Mouse (Mus musculus): ENCODE data around the gene Ntn4. TPM values are rescaled to one million over a fixed set of nuclear protein-coding genes. Genes with fewer than 3 reads are reported as not detected.

Ntn4 gene
- polyA plus RNA-seq, 1 experiment = 6.2 TPM

- Histone ChIP-seq H3K27ac (ENCODE audit: insufficient read depth, low read length) (no peak overlapping the region), H3K4me3 (ENCODE audit: extremely low read depth, insufficient read depth, insufficient read length) (no peak overlapping the region), H3K36me3 (ENCODE audit: control insufficient read depth, insufficient read depth, low read length) (no peaks in the 10 kb centered on the region), H3K4me1 (ENCODE audit: control insufficient read depth, insufficient read depth, insufficient read length) (no peaks in the 10 kb centered on the region), H3K27me3 (ENCODE audit: control insufficient read depth, insufficient read depth, low read length) (no peaks in the 10 kb centered on the region)
- 83% methylated on average over 9 of the region's 9 CpGs for WGBS
- TF ChIP-seq CTCF (IDR thresholded peaks at IDR 0.05; ENCODE audit: extremely low read depth, insufficient read depth, insufficient read length, insufficient replicate concordance) = no peak
- TF ChIP-seq POLR2A (IDR thresholded peaks at IDR 0.05; ENCODE audit: low read depth, low read length) = no peak
- no peak for DNase-seq (ENCODE audit: low read depth in 1 of 2, low spot score in 2 of 2)
Observed at GRCm38 (mm10) chr10:93623725-93624124, 16.8 kb upstream of the Ntn4 start.

- Histone ChIP-seq H3K27me3 (ENCODE audit: control insufficient read depth, insufficient read depth, low read length) (no peaks in the 10 kb centered on the region), H3K36me3 (ENCODE audit: control insufficient read depth, insufficient read depth, low read length) (no peaks in the 10 kb centered on the region), H3K27ac (ENCODE audit: insufficient read depth, low read length) (no peak overlapping the region), H3K4me3 (ENCODE audit: extremely low read depth, insufficient read depth, insufficient read length) (no peak overlapping the region), H3K4me1 (ENCODE audit: control insufficient read depth, insufficient read depth, insufficient read length) (no peaks in the 10 kb centered on the region)
- WGBS = 87% methylated on average over 10 of the region's 10 CpGs
- DNase-seq (ENCODE audit: low read depth in 1 of 2, low spot score in 2 of 2) = no peak
- TF ChIP-seq CTCF (IDR thresholded peaks at IDR 0.05; ENCODE audit: extremely low read depth, insufficient read depth, insufficient read length, insufficient replicate concordance) (no peak), POLR2A (IDR thresholded peaks at IDR 0.05; ENCODE audit: low read depth, low read length) (no peak)
Observed at GRCm38 (mm10) chr10:93624151-93624550, 16.3 kb upstream of the Ntn4 start.

GRCm38 (mm10) chr10:93630310-93630709, 10.2 kb upstream of the Ntn4 start:
- 91% methylated on average over 5 of the region's 5 CpGs for WGBS
- no peaks in the 10 kb centered on the region for H3K4me1 ChIP-seq (ENCODE audit: control insufficient read depth, insufficient read depth, insufficient read length)
- H3K27ac ChIP-seq (ENCODE audit: insufficient read depth, low read length) = no peak overlapping the region
- DNase-seq (ENCODE audit: low read depth in 1 of 2, low spot score in 2 of 2) = no peak
- H3K4me3 ChIP-seq (ENCODE audit: extremely low read depth, insufficient read depth, insufficient read length) = no peak overlapping the region
- no peaks in the 10 kb centered on the region for H3K27me3 ChIP-seq (ENCODE audit: control insufficient read depth, insufficient read depth, low read length)
- TF ChIP-seq POLR2A (IDR thresholded peaks at IDR 0.05; ENCODE audit: low read depth, low read length) (no peak), CTCF (IDR thresholded peaks at IDR 0.05; ENCODE audit: extremely low read depth, insufficient read depth, insufficient read length, insufficient replicate concordance) (no peak)
- no peaks in the 10 kb centered on the region for H3K36me3 ChIP-seq (ENCODE audit: control insufficient read depth, insufficient read depth, low read length)

- WGBS = 77% methylated on average over 4 of the region's 4 CpGs
Observed at GRCm38 (mm10) chr10:93632086-93632485, 8.4 kb upstream of the Ntn4 start.

GRCm38 (mm10) chr10:93633563-93633962, 6.9 kb upstream of the Ntn4 start:
- Histone ChIP-seq H3K27ac (ENCODE audit: insufficient read depth, low read length) (no peak overlapping the region), H3K4me1 (ENCODE audit: control insufficient read depth, insufficient read depth, insufficient read length) (no peaks in the 10 kb centered on the region), H3K4me3 (ENCODE audit: extremely low read depth, insufficient read depth, insufficient read length) (no peak overlapping the region), H3K27me3 (ENCODE audit: control insufficient read depth, insufficient read depth, low read length) (no peaks in the 10 kb centered on the region), H3K36me3 (ENCODE audit: control insufficient read depth, insufficient read depth, low read length) (no peaks in the 10 kb centered on the region)
- TF ChIP-seq CTCF (IDR thresholded peaks at IDR 0.05; ENCODE audit: extremely low read depth, insufficient read depth, insufficient read length, insufficient replicate concordance) (no peak), POLR2A (IDR thresholded peaks at IDR 0.05; ENCODE audit: low read depth, low read length) (no peak)
- WGBS = 87% methylated on average over 5 of the region's 5 CpGs
- no peak for DNase-seq (ENCODE audit: low read depth in 1 of 2, low spot score in 2 of 2)

More at GRCm38 (mm10) chr10:93632086-93632485, 8.4 kb upstream of the Ntn4 start:
- Histone ChIP-seq H3K27ac (ENCODE audit: insufficient read depth, low read length) (no peak overlapping the region), H3K27me3 (ENCODE audit: control insufficient read depth, insufficient read depth, low read length) (no peaks in the 10 kb centered on the region), H3K36me3 (ENCODE audit: control insufficient read depth, insufficient read depth, low read length) (no peaks in the 10 kb centered on the region), H3K4me1 (ENCODE audit: control insufficient read depth, insufficient read depth, insufficient read length) (no peaks in the 10 kb centered on the region), H3K4me3 (ENCODE audit: extremely low read depth, insufficient read depth, insufficient read length) (no peak overlapping the region)
- DNase-seq (ENCODE audit: low read depth in 1 of 2, low spot score in 2 of 2) = no peak
- no peak for TF ChIP-seq CTCF (IDR thresholded peaks at IDR 0.05; ENCODE audit: extremely low read depth, insufficient read depth, insufficient read length, insufficient replicate concordance)
- TF ChIP-seq POLR2A (IDR thresholded peaks at IDR 0.05; ENCODE audit: low read depth, low read length) = no peak

- Histone ChIP-seq H3K4me3 (ENCODE audit: extremely low read depth, insufficient read depth, insufficient read length) (no peak overlapping the region), H3K27me3 (ENCODE audit: control insufficient read depth, insufficient read depth, low read length) (no peaks in the 10 kb centered on the region), H3K27ac (ENCODE audit: insufficient read depth, low read length) (no peak overlapping the region), H3K4me1 (ENCODE audit: control insufficient read depth, insufficient read depth, insufficient read length) (no peaks in the 10 kb centered on the region), H3K36me3 (ENCODE audit: control insufficient read depth, insufficient read depth, low read length) (no peaks in the 10 kb centered on the region)
- no peak for DNase-seq (ENCODE audit: low read depth in 1 of 2, low spot score in 2 of 2)
- TF ChIP-seq POLR2A (IDR thresholded peaks at IDR 0.05; ENCODE audit: low read depth, low read length) (no peak), CTCF (IDR thresholded peaks at IDR 0.05; ENCODE audit: extremely low read depth, insufficient read depth, insufficient read length, insufficient replicate concordance) (no peak)
- 91% methylated on average over 2 of the region's 2 CpGs for WGBS
Observed at GRCm38 (mm10) chr10:93633971-93634370, 6.5 kb upstream of the Ntn4 start.

GRCm38 (mm10) chr10:93635941-93636340, 4.5 kb upstream of the Ntn4 start:
- TF ChIP-seq POLR2A (IDR thresholded peaks at IDR 0.05; ENCODE audit: low read depth, low read length) (no peak), CTCF (IDR thresholded peaks at IDR 0.05; ENCODE audit: extremely low read depth, insufficient read depth, insufficient read length, insufficient replicate concordance) (no peak)
- peaks cover 2% of the 10 kb centered on the region; the same call in 1 of the 2 replicates for H3K4me1 ChIP-seq (ENCODE audit: control insufficient read depth, insufficient read depth, insufficient read length)
- WGBS = 87% methylated on average over 9 of the region's 9 CpGs

More at GRCm38 (mm10) chr10:93635941-93636340, 4.5 kb upstream of the Ntn4 start:
- Histone ChIP-seq H3K36me3 (ENCODE audit: control insufficient read depth, insufficient read depth, low read length) (no peaks in the 10 kb centered on the region), H3K27me3 (ENCODE audit: control insufficient read depth, insufficient read depth, low read length) (peaks cover 5% of the 10 kb centered on the region), H3K4me3 (ENCODE audit: extremely low read depth, insufficient read depth, insufficient read length) (no peak overlapping the region), H3K27ac (ENCODE audit: insufficient read depth, low read length) (no peak overlapping the region)
- DNase-seq (ENCODE audit: low read depth in 1 of 2, low spot score in 2 of 2) = no peak

Measured in spleen, adult 2 months (tissue).